Mouse (Mus musculus): ENCODE results near the gene Slfn3. TPM values are rescaled to one million over a fixed set of nuclear protein-coding genes. Genes with fewer than 3 reads are reported as not detected.

The Slfn3 gene
- total RNA-seq, 4 experiments from 2014 or later: 0.35 to 0.59 (median 0.38) TPM

Other genes starting within 250 kb of the Slfn3 start
- gene Slfn5, start 240.0 kb upstream of the Slfn3 start, total RNA-seq (2022): 1 to 10 TPM; 3.0 to 5.3 (median 3.4) TPM
- gene Slfn9, start 199.5 kb upstream of the Slfn3 start, total RNA-seq (2022): under 1 TPM; 0.37 to 0.91 (median 0.62) TPM
- gene Slfn8, start 170.5 kb upstream of the Slfn3 start, total RNA-seq (2022): 1 to 10 TPM in 2 of 4 experiments, under 1 TPM in 2; 0.74 to 2.0 (median 1.1) TPM
- gene Slfn2, start 126.2 kb upstream of the Slfn3 start, total RNA-seq (2022): 1 to 10 TPM; 1.1 to 1.7 (median 1.3) TPM
- not detected for gene Slfn1, start 74.5 kb upstream of the Slfn3 start, total RNA-seq (2022)
- not detected for gene Slfn4, start 16.1 kb upstream of the Slfn3 start, total RNA-seq (2022)
- gene Slfn14, start 95.4 kb downstream of the Slfn3 start, total RNA-seq (2022): not detected
- gene Ap2b1, start 107.7 kb downstream of the Slfn3 start, total RNA-seq (2022): 100 to 1,000 TPM; 255 to 290 (median 271) TPM
- 10 to 100 TPM; 13.0 to 15.0 (median 13.8) TPM for gene Pex12, start 111.3 kb downstream of the Slfn3 start, total RNA-seq (2022)
- 100 to 1,000 TPM; 253 to 298 (median 277) TPM for gene Rasl10b, start 217.8 kb downstream of the Slfn3 start, total RNA-seq (2022)
- under 1 TPM in 3 of 4 experiments, not detected in 1; 0.11 to 0.27 (median 0.14) TPM for gene Gas2l2, start 238.1 kb downstream of the Slfn3 start, total RNA-seq (2022)
- gene 1700020L24Rik, start 246.3 kb downstream of the Slfn3 start, total RNA-seq (2022): 1 to 10 TPM in 1 of 4 experiments, under 1 TPM in 2, not detected in 1; 0.59 to 1.3 (median 0.80) TPM